Mouse (Mus musculus): ENCODE measurements around the gene Stab2. TPM values are rescaled to one million over a fixed set of nuclear protein-coding genes. Genes with fewer than 3 reads are reported as not detected.

The Stab2 gene
- polyA plus RNA-seq, 1 experiment from 2014 or later: 45.0 TPM

DNA sequence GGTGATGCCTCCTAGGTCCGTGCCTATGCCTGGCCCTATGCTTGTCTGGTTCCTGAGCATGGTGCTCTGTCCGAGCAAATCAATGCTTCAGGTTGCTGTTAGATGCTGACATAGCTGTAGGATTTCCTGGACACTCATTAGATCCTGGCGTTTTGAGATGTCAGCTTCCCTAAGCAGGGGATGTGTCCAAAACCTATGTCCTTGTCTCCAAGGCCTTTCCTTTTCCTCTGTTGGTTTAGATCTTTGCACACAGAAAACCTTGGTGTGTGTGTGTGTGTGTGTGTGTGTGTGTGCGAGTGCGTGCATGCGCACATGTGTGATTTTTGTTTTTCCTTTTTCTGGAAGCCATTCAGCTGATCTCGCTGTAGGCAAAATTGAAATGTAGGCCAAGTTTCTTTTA is 4.3 kb upstream of the Stab2 start:
- no peak for DNase-seq
- Histone ChIP-seq H3K4me1 (ENCODE audit: insufficient read depth) (no peaks in the 10 kb centered on the region), H3K4me3 (ENCODE audit: low read depth, low read length) (no peak overlapping the region), H3K27me3 (ENCODE audit: insufficient read depth, low read length) (no peaks in the 10 kb centered on the region), H3K27ac (ENCODE audit: low read depth) (no peak overlapping the region), H3K9me3 (ENCODE audit: low read length) (no peaks in the 10 kb centered on the region), H3K9ac (replicated peaks) (no peak overlapping the region), H3K36me3 (replicated peaks; ENCODE audit: insufficient read depth, low read length) (no peaks in the 10 kb centered on the region), H3K4me2 (ENCODE audit: low read depth, low read length) (no peak overlapping the region)
- TF ChIP-seq CTCF (IDR thresholded peaks at IDR 0.05; ENCODE audit: low read depth) (no peak), EP300 (IDR thresholded peaks at IDR 0.05; ENCODE audit: low read depth) (peak; percentile 61)
- peak; percentile 47; the same call in 1 of the 2 replicates for ATAC-seq
- WGBS (ENCODE audit: insufficient replicate concordance): 79% methylated on average over 7 of the region's 7 CpGs

DNA sequence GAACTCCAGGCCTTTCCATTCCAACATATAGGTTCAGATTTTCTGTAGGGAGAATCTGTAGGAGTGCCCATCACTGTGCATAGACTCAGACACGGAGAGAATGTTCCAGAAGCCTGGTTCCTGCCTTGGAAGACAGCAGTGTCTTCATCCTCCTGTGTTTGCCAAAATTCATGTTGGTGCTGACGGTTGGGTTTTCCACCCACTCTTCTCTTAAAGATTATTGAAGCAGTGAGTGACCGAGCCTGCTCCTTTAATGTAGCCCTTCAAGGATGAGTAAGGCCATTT is 332 bp upstream of the Stab2 start:
- H3K36me3 ChIP-seq (replicated peaks; ENCODE audit: insufficient read depth, low read length): no peaks in the 10 kb centered on the region
- TF ChIP-seq EP300 (IDR thresholded peaks at IDR 0.05; ENCODE audit: low read depth) (no peak), CTCF (IDR thresholded peaks at IDR 0.05; ENCODE audit: low read depth) (no peak)
- no peaks in the 10 kb centered on the region for H3K4me1 ChIP-seq (ENCODE audit: insufficient read depth)
- H3K9me3 ChIP-seq (ENCODE audit: low read length): no peaks in the 10 kb centered on the region
- DNase-seq (no peak), ATAC-seq (no peak)
- no peak overlapping the region for H3K4me3 ChIP-seq (ENCODE audit: low read depth, low read length)
- no peak overlapping the region for H3K9ac ChIP-seq (replicated peaks)
- H3K27me3 ChIP-seq (ENCODE audit: insufficient read depth, low read length): no peaks in the 10 kb centered on the region
- H3K27ac ChIP-seq (ENCODE audit: low read depth): no peak overlapping the region
- no peak overlapping the region for H3K4me2 ChIP-seq (ENCODE audit: low read depth, low read length)
- 64% methylated on average over 3 of the region's 3 CpGs for WGBS (ENCODE audit: insufficient replicate concordance)

- Histone ChIP-seq H3K27ac (ENCODE audit: low read depth) (0 out of 2 replicates have a peak overlapping the region, but pooled peaks have one; percentile 5), H3K9ac (replicated peaks) (no peak overlapping the region), H3K27me3 (ENCODE audit: insufficient read depth, low read length) (no peaks in the 10 kb centered on the region), H3K4me2 (ENCODE audit: low read depth, low read length) (no peak overlapping the region), H3K9me3 (ENCODE audit: low read length) (no peaks in the 10 kb centered on the region), H3K4me1 (ENCODE audit: insufficient read depth) (0 out of 2 replicates have a peak, but pooled peaks cover 2% of the 10 kb centered on the region), H3K4me3 (ENCODE audit: low read depth, low read length) (no peak overlapping the region), H3K36me3 (replicated peaks; ENCODE audit: insufficient read depth, low read length) (no peaks in the 10 kb centered on the region)
- TF ChIP-seq EP300 (IDR thresholded peaks at IDR 0.05; ENCODE audit: low read depth) (peak; percentile 39; the same call in 1 of the 2 replicates), CTCF (IDR thresholded peaks at IDR 0.05; ENCODE audit: low read depth) (no peak)
- ATAC-seq (peak; percentile 53), DNase-seq (no peak)
- WGBS (ENCODE audit: insufficient replicate concordance): 55% methylated on average over 14 of the region's 14 CpGs
These were observed 15.4 kb downstream of the Stab2 start for GRCm38 (mm10) chr10:86992238-86992976.

DNA sequence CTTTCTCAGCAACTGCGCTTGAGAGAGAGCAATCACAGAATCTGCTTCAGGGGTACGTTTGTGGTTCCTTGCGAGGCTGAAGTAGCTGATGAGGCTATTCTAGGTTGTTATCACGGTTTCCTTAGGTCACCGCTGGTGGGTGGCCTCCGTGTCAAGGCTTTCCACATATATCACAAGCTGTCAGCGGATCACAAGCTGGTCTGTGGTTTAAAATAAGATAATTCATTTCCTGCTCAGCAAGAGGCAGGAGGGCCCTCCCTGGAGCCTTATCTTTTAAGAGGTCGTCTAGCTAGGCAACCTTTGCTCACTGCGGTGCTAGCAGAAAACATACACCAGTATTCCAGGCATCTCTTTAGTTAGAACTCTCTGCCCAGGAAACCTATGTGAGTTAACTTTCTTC is 17.2 kb downstream of the Stab2 start:
- peak; percentile 21 for DNase-seq
- 19% methylated on average over 9 of the region's 9 CpGs for WGBS (ENCODE audit: insufficient replicate concordance)

DNA sequence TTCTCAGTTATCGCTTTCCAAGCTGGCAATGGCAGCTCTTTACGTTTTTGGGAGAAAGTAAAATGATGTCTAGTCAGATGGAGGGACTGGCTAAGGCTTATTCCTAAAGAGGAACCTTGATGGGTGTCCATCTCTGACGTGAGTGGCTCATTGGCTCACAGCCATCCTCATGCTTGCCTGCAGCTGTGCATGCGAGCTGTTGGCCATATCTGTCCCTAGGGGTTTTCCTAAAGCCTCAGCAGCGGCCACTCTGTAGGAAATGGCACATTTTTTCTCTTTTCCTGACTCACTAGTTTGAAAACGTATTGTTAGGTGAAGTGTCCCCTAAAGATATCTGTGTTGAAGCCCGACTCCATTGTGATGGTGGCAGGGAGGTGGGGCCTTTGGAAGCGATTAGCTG is 18.0 kb downstream of the Stab2 start:
- Histone ChIP-seq H3K9ac (replicated peaks) (no peak overlapping the region), H3K4me1 (ENCODE audit: insufficient read depth) (0 out of 2 replicates have a peak, but pooled peaks cover 2% of the 10 kb centered on the region), H3K4me2 (ENCODE audit: low read depth, low read length) (no peak overlapping the region), H3K27me3 (ENCODE audit: insufficient read depth, low read length) (no peaks in the 10 kb centered on the region), H3K9me3 (ENCODE audit: low read length) (no peaks in the 10 kb centered on the region), H3K27ac (ENCODE audit: low read depth) (peak overlapping the region; percentile 57), H3K36me3 (replicated peaks; ENCODE audit: insufficient read depth, low read length) (no peaks in the 10 kb centered on the region), H3K4me3 (ENCODE audit: low read depth, low read length) (no peak overlapping the region)
- peak; percentile 30 for DNase-seq
- 42% methylated on average over 8 of the region's 8 CpGs for WGBS (ENCODE audit: insufficient replicate concordance)
- TF ChIP-seq EP300 (IDR thresholded peaks at IDR 0.05; ENCODE audit: low read depth) (no peak), CTCF (IDR thresholded peaks at IDR 0.05; ENCODE audit: low read depth) (no peak)
- ATAC-seq: peak; percentile 30; the same call in 1 of the 2 replicates

More for the DNA sequence above, 17.2 kb downstream of the Stab2 start:
- H3K9ac ChIP-seq (replicated peaks): no peak overlapping the region
- 0 out of 2 replicates have a peak, but pooled peaks cover 2% of the 10 kb centered on the region for H3K4me1 ChIP-seq (ENCODE audit: insufficient read depth)
- peak; percentile 60 for ATAC-seq
- no peaks in the 10 kb centered on the region for H3K36me3 ChIP-seq (replicated peaks; ENCODE audit: insufficient read depth, low read length)
- H3K9me3 ChIP-seq (ENCODE audit: low read length): no peaks in the 10 kb centered on the region
- H3K27me3 ChIP-seq (ENCODE audit: insufficient read depth, low read length): no peaks in the 10 kb centered on the region
- H3K4me2 ChIP-seq (ENCODE audit: low read depth, low read length): no peak overlapping the region
- no peak overlapping the region for H3K27ac ChIP-seq (ENCODE audit: low read depth)
- no peak overlapping the region for H3K4me3 ChIP-seq (ENCODE audit: low read depth, low read length)
- TF ChIP-seq EP300 (IDR thresholded peaks at IDR 0.05; ENCODE audit: low read depth) (peak; percentile 74), CTCF (IDR thresholded peaks at IDR 0.05; ENCODE audit: low read depth) (no peak)

DNA sequence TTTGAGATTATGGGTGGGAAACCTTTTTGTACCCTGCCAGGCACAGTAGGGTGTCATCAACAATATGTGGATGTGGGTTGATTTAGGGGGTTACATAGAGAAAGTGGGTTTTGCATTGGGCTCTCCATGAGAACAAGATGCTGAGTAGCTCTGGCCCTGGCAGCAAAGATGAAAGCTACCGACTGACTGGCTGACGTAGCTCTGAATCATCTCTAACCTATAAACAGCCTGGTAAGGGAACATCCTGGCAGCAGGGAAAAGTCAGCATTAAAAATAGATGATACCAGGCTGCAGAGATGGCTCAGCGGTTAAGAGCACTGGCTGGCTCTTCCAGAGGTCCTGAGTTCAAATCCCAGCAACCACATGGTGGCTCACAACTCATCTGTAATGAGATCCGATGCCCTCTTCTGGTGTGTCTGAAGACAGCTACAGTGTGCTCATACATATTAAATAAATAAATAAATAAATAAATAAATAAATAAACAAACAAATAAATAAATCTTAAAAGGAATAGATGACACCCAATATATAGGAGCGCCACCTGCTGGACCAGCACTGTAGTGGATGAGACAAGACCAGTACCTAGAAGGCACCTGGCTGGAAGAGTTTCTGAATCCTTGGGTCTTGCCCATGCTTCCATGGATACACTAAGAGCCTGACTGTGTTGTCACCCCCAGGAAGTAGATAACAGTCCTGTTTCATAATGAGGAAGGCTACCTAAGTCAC is 31.7 kb downstream of the Stab2 start:
- DNase-seq: peak; percentile 34
- H3K27ac ChIP-seq (ENCODE audit: low read depth): no peak overlapping the region
- TF ChIP-seq CTCF (IDR thresholded peaks at IDR 0.05; ENCODE audit: low read depth) (peak; percentile 45), EP300 (IDR thresholded peaks at IDR 0.05; ENCODE audit: low read depth) (no peak)
- no peak overlapping the region for H3K9ac ChIP-seq (replicated peaks)
- no peak overlapping the region for H3K4me3 ChIP-seq (ENCODE audit: low read depth, low read length)
- ATAC-seq: no peak
- no peak overlapping the region for H3K4me2 ChIP-seq (ENCODE audit: low read depth, low read length)
- WGBS (ENCODE audit: insufficient replicate concordance): 76% methylated on average over 5 of the region's 5 CpGs
- no peaks in the 10 kb centered on the region; the same call in 1 of the 2 replicates for H3K27me3 ChIP-seq (ENCODE audit: insufficient read depth, low read length)
- H3K4me1 ChIP-seq (ENCODE audit: insufficient read depth): no peaks in the 10 kb centered on the region
- H3K9me3 ChIP-seq (ENCODE audit: low read length): no peaks in the 10 kb centered on the region
- no peaks in the 10 kb centered on the region for H3K36me3 ChIP-seq (replicated peaks; ENCODE audit: insufficient read depth, low read length)
